Mouse (Mus musculus): ENCODE results near the gene Nts.
A peak's percentile ranks its signal among the peaks of the same experiment; 100 is the strongest.
"Not testable (repeated sequence)": the region's sequence is repeated elsewhere in the genome, so short reads cannot be mapped to it uniquely, and the experiment has no call there.

Nts gene

GRCm38 (mm10) chr10:102490386-102490785 lies at the start of gene Nts:
Gene Nts, minus strand, starts transcription at chr10:102490486.
- no peak for DNase-seq (ENCODE audit: low spot score in 2 of 2)

GRCm38 (mm10) chr10:102527901-102528300 lies 37.6 kb upstream of the Nts start:
- no peak for DNase-seq (ENCODE audit: low spot score in 2 of 2)

GRCm38 (mm10) chr10:102514159-102514558 lies 23.9 kb upstream of the Nts start:
- DNase-seq (ENCODE audit: low spot score in 2 of 2): no peak

DNA sequence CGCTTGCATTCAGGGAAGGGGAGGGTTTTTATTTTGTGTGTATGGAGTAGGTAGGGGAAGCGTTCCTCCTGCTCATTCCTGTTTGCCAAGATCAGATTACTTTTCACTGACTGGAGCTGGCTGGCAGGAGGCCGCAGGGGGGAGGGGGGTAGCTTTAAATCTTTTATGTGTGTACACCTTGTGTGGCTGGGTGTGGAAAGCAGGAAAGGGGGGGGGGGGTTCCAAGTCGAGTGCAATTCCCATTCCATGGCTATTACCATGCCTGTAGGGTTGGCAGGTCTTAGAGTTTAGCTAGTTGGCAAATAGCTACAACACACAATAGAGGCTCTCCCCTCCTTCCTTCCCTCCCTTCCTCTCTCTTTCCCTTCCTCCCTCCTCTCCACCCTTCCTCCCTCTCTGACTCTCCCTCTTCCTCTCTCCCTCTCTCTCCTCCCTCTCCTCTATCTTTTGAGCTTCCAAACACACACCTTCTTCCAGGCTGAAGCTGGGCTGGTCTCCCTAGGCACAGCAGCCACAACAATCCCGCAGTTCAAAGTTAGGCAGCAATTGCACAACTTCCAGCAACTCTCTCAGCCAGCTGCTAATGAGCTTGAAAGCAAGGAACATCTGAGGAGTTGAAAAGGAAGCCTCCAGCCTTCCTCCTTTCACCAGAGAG lies 21.6 kb upstream of the Nts start, which contains the start of gene Rassf9:
TSS of gene Rassf9 (plus strand) at position 416 of the 655 bp plus-strand sequence.
- no peak for DNase-seq (ENCODE audit: low spot score in 2 of 2)

DNA sequence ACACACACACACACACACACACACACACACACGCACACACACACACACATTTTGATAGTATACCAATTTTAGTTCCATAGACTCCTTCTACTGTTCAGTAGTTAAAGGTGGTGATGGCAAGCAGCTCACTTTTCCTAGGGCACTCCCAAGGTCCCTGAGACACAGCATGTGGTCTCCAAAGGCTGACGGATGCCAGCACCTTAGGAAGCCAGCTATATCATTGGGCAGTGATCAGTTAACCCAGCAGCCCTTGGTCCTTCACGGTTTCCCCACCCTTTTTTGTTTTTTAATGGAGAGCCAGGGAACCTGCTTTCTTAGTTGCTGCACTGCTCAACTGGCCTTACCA lies 21.1 kb upstream of the Nts start:
- no peak for DNase-seq (ENCODE audit: low spot score in 2 of 2)

DNA sequence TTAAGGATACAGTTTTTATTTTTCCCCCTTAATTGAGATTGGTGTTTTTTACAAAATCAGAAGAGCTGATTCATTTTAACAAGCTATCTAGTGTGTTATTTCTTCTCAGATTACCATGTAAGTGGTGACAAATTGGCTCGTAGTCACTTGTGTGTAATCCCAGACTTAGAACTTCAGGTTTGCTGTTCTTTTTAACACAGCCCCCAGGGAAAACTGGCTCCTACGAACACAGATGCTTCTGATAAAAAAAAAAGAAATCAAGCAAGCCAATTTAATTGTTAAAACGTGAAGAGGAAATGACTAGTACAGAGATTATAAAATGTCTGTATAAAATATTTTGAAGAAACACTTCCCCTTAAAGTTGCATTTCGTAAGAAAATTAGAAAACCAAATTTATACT lies 17.1 kb upstream of the Nts start:
- DNase-seq (ENCODE audit: low spot score in 2 of 2): no peak

DNA sequence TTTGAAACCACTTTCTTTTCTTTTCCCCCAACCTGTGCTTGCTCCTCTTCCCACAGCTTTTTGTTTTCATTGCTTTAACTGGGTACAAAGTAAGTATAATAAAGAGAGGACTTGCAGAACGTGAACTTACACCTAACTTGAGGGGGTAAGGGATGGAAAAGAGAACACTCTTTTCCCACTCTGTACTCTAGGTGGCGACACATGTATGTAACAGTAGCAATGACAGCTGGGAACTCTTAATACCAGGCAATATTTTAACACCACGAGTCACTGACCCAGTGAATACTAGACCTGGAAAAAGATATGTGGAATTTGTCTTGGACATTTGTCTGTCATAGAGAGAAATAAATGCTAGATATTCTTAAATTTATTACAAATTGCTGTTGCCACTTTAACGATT lies 8.5 kb upstream of the Nts start:
- peak in 1 of 2 experiments; percentile 13 for DNase-seq (ENCODE audit: low spot score in 2 of 2)

DNA sequence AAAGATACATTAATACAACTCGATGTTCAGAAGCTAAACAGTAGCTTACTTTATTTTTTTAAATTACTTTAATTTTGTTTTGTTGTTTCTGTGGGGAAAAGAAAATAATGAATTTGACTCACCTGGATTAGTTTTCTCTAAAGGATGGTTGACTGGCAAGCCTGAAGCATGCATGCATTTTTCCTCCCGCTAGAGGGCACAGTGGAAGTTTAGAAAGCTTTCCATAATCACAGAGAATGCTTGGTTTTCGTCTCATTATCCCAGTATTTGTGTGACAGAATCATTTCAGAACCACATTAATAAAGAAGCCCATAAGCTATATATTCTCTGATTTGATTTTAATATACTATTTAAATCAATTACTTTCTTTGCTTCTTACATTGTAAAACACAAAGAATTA lies 1.5 kb upstream of the Nts start:
- peak; percentile 23 to 54 for DNase-seq (ENCODE audit: low spot score in 2 of 2)

DNA sequence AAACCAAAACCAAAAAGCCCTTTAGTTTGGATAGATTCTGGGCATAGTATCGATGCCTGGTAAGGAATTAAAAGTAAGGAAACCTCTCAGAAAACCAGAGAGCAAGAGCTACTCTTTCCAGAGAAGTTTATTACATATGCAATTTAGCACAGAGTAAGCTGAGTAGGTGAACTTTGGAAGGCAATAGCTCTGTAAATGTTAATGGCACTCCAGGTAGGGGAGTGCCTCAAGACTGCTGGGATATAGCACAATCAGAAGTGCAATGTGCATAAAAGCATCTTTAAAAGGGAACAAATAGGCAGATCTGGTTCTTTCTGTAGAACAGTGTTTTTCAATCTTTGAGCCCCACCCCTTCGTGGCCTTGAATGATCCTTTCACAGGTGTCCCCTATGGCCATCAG lies 20.9 kb downstream of the Nts start:
- no peak for DNase-seq (ENCODE audit: low spot score in 2 of 2)

- peak; percentile 21 to 36 for DNase-seq (ENCODE audit: low spot score in 2 of 2)
Observed at GRCm38 (mm10) chr10:102451756-102452155, 38.5 kb downstream of the Nts start.

DNA sequence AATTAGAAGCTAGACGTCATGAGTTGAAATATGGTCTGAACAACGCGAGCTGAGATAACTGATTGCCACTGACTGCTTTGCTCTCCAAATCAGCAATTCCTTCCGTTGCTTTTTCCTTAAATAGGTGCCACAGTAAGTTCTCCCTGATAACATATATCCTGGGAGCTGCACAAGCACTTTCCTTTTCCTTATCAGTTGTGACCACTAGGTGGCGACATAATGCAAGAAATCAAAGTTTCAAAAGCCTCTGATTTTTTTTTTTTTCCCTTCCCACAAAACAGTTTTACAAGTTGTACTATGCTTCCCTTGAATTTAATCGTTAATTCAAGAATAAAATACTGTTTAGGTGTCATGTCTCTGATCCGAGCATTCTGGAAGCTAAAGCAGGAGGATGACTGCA lies 40.8 kb downstream of the Nts start:
- peak; percentile 24 to 51 for DNase-seq (ENCODE audit: low spot score in 2 of 2)

- no peak for DNase-seq (ENCODE audit: low spot score in 2 of 2)
Observed at GRCm38 (mm10) chr10:102444912-102445556, 45.3 kb downstream of the Nts start.

GRCm38 (mm10) chr10:102435467-102435866 lies 54.8 kb downstream of the Nts start:
- DNase-seq (ENCODE audit: low spot score in 2 of 2): not testable (repeated sequence)

- peak in 1 of 2 experiments; percentile 34 for DNase-seq (ENCODE audit: low spot score in 2 of 2)
Observed at GRCm38 (mm10) chr10:102435048-102435447, 55.2 kb downstream of the Nts start.

Measured in cerebellum, postnatal 4 days (tissue).